Mouse (Mus musculus): ENCODE data around the gene Dock10. TPM values are rescaled to one million over a fixed set of nuclear protein-coding genes. Genes with fewer than 3 reads are reported as not detected.
A peak's percentile ranks its signal among the peaks of the same experiment; 100 is the strongest.

Gene Dock10
- polyA plus RNA-seq, 1 experiment from 2014 or later = 2.7 TPM

GRCm38 (mm10) chr1:80737812-80738391 lies 20.4 kb downstream of the Dock10 start:
- Histone ChIP-seq H3K9ac (ENCODE audit: low read length) (no peak overlapping the region), H3K36me3 (ENCODE audit: control insufficient read depth, insufficient read depth, low read length) (no peaks in the 10 kb centered on the region), H3K9me3 (ENCODE audit: control insufficient read depth, low read length) (no peaks in the 10 kb centered on the region), H3K4me2 (ENCODE audit: low read depth, low read length, severe bottlenecking) (no peak overlapping the region), H3K27me3 (ENCODE audit: control insufficient read depth, insufficient read depth, low read length) (no peaks in the 10 kb centered on the region), H3K4me1 (replicated peaks; ENCODE audit: control insufficient read depth, insufficient read depth, low read length) (no peaks in the 10 kb centered on the region), H3K4me3 (ENCODE audit: low read depth, low read length) (no peak overlapping the region), H3K27ac (ENCODE audit: low read depth, low read length) (no peak overlapping the region)
- no peak for ATAC-seq (replicated peaks; ENCODE audit: low FRiP score)
- no peak for DNase-seq (ENCODE audit: low spot score)
- 78% methylated on average over 5 of the region's 5 CpGs for WGBS

- ATAC-seq (replicated peaks; ENCODE audit: low FRiP score) = no peak
- H3K9ac ChIP-seq (ENCODE audit: low read length) = no peak overlapping the region
- H3K4me1 ChIP-seq (replicated peaks; ENCODE audit: control insufficient read depth, insufficient read depth, low read length) = no peaks in the 10 kb centered on the region
- H3K27ac ChIP-seq (ENCODE audit: low read depth, low read length) = no peak overlapping the region
- no peak for DNase-seq (ENCODE audit: low spot score)
- 81% methylated on average over 5 of the region's 5 CpGs for WGBS
- no peaks in the 10 kb centered on the region for H3K9me3 ChIP-seq (ENCODE audit: control insufficient read depth, low read length)
- no peaks in the 10 kb centered on the region for H3K27me3 ChIP-seq (ENCODE audit: control insufficient read depth, insufficient read depth, low read length)
- no peak overlapping the region for H3K4me2 ChIP-seq (ENCODE audit: low read depth, low read length, severe bottlenecking)
- no peaks in the 10 kb centered on the region for H3K36me3 ChIP-seq (ENCODE audit: control insufficient read depth, insufficient read depth, low read length)
- no peak overlapping the region for H3K4me3 ChIP-seq (ENCODE audit: low read depth, low read length)
Observed at GRCm38 (mm10) chr1:80730582-80730981, 27.7 kb downstream of the Dock10 start.

GRCm38 (mm10) chr1:80730174-80730573 lies 28.2 kb downstream of the Dock10 start:
- 95% methylated on average over 4 of the region's 4 CpGs for WGBS
- no peak overlapping the region for H3K9ac ChIP-seq (ENCODE audit: low read length)

DNA sequence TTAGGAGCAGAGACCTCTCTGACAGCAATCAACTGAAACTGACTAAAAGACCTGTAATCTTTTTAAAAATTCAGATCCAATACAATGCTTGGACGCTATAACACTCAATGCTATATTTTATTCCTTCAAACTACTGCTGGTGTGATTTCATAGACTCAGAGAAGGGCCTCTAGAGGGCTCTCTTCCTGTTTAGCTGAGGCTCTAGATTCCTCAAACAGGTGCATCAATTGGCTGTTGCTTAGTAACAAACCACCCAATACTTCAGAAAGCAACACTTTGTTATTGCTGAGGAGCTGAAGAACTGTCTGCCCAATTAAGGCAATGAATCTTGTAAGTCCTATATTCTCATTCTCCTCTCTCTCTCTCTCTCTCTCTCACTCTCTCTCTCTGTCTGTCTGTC lies 30.1 kb downstream of the Dock10 start:
- H3K4me3 ChIP-seq (ENCODE audit: low read depth, low read length) = no peak overlapping the region
- no peak overlapping the region for H3K4me2 ChIP-seq (ENCODE audit: low read depth, low read length, severe bottlenecking)
- H3K36me3 ChIP-seq (ENCODE audit: control insufficient read depth, insufficient read depth, low read length) = no peaks in the 10 kb centered on the region
- no peaks in the 10 kb centered on the region for H3K27me3 ChIP-seq (ENCODE audit: control insufficient read depth, insufficient read depth, low read length)
- H3K9me3 ChIP-seq (ENCODE audit: control insufficient read depth, low read length) = no peaks in the 10 kb centered on the region
- H3K27ac ChIP-seq (ENCODE audit: low read depth, low read length) = no peak overlapping the region
- H3K9ac ChIP-seq (ENCODE audit: low read length) = no peak overlapping the region
- DNase-seq (ENCODE audit: low spot score) (no peak), ATAC-seq (replicated peaks; ENCODE audit: low FRiP score) (no peak)
- H3K4me1 ChIP-seq (replicated peaks; ENCODE audit: control insufficient read depth, insufficient read depth, low read length) = no peaks in the 10 kb centered on the region
- WGBS = 57% methylated on average over 1 of the region's 1 CpGs

More at GRCm38 (mm10) chr1:80730174-80730573, 28.2 kb downstream of the Dock10 start:
- DNase-seq (ENCODE audit: low spot score) = no peak
- Histone ChIP-seq H3K4me1 (replicated peaks; ENCODE audit: control insufficient read depth, insufficient read depth, low read length) (no peaks in the 10 kb centered on the region), H3K27ac (ENCODE audit: low read depth, low read length) (no peak overlapping the region), H3K27me3 (ENCODE audit: control insufficient read depth, insufficient read depth, low read length) (no peaks in the 10 kb centered on the region), H3K36me3 (ENCODE audit: control insufficient read depth, insufficient read depth, low read length) (no peaks in the 10 kb centered on the region), H3K4me2 (ENCODE audit: low read depth, low read length, severe bottlenecking) (no peak overlapping the region), H3K9me3 (ENCODE audit: control insufficient read depth, low read length) (no peaks in the 10 kb centered on the region), H3K4me3 (ENCODE audit: low read depth, low read length) (no peak overlapping the region)
- ATAC-seq (replicated peaks; ENCODE audit: low FRiP score) = no peak

DNA sequence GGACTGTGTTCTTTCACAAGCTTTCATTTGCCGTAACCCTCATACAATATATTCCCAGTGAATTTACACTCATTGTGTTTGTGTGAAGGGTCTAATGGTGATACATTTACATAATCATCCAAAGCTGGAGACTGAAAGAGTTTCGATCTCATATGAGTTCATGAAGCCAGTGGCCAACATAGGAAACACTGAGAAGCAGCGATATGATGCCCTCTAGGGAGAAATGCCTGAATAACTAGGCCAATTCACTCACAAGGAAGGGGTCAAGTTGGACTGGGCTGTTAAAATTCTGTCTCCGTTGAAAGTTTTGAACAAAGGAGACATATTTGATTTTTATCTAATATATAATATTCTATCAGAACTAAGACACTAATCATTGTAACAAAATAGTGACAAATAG lies 30.9 kb downstream of the Dock10 start:
- Histone ChIP-seq H3K4me3 (ENCODE audit: low read depth, low read length) (no peak overlapping the region), H3K9ac (ENCODE audit: low read length) (no peak overlapping the region), H3K9me3 (ENCODE audit: control insufficient read depth, low read length) (no peaks in the 10 kb centered on the region), H3K27me3 (ENCODE audit: control insufficient read depth, insufficient read depth, low read length) (no peaks in the 10 kb centered on the region), H3K36me3 (ENCODE audit: control insufficient read depth, insufficient read depth, low read length) (no peaks in the 10 kb centered on the region), H3K4me1 (replicated peaks; ENCODE audit: control insufficient read depth, insufficient read depth, low read length) (no peaks in the 10 kb centered on the region), H3K27ac (ENCODE audit: low read depth, low read length) (no peak overlapping the region), H3K4me2 (ENCODE audit: low read depth, low read length, severe bottlenecking) (no peak overlapping the region)
- DNase-seq (ENCODE audit: low spot score) = no peak
- WGBS = 86% methylated on average over 4 of the region's 4 CpGs
- no peak for ATAC-seq (replicated peaks; ENCODE audit: low FRiP score)

- no peak overlapping the region for H3K4me2 ChIP-seq (ENCODE audit: low read depth, low read length, severe bottlenecking)
- H3K9me3 ChIP-seq (ENCODE audit: control insufficient read depth, low read length) = no peaks in the 10 kb centered on the region
- ATAC-seq (replicated peaks; ENCODE audit: low FRiP score) = no peak
- H3K4me3 ChIP-seq (ENCODE audit: low read depth, low read length) = no peak overlapping the region
- H3K4me1 ChIP-seq (replicated peaks; ENCODE audit: control insufficient read depth, insufficient read depth, low read length) = no peaks in the 10 kb centered on the region
- H3K36me3 ChIP-seq (ENCODE audit: control insufficient read depth, insufficient read depth, low read length) = no peaks in the 10 kb centered on the region
- 37% methylated on average over 4 of the region's 4 CpGs for WGBS
- H3K27ac ChIP-seq (ENCODE audit: low read depth, low read length) = no peak overlapping the region
- H3K9ac ChIP-seq (ENCODE audit: low read length) = no peak overlapping the region
- peak; percentile 54 for DNase-seq (ENCODE audit: low spot score)
- no peaks in the 10 kb centered on the region for H3K27me3 ChIP-seq (ENCODE audit: control insufficient read depth, insufficient read depth, low read length)
Observed at GRCm38 (mm10) chr1:80722647-80723046, 35.7 kb downstream of the Dock10 start.

GRCm38 (mm10) chr1:80722001-80722400 lies 36.3 kb downstream of the Dock10 start:
- ATAC-seq (replicated peaks; ENCODE audit: low FRiP score) = no peak

DNA sequence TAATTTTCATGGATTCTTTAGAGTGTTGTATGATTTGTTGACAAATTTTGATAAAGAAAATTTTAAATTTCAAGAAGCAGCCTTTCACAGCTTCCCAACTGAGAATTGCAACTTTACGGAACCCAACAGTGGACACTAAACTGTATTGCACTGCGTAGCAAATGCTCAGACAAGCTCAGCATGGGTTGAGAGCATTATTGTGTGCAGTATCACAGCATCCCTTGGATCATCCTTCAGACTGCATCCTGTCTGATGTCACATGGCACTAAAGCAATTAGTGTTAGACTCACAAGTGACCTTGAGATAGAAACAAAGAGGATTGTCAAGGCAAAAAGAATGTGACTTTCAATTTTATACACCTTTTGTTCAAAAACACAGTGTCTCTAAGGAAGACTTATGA lies 37.1 kb downstream of the Dock10 start:
- Histone ChIP-seq H3K36me3 (ENCODE audit: control insufficient read depth, insufficient read depth, low read length) (no peaks in the 10 kb centered on the region), H3K9me3 (ENCODE audit: control insufficient read depth, low read length) (no peaks in the 10 kb centered on the region), H3K4me3 (ENCODE audit: low read depth, low read length) (no peak overlapping the region), H3K4me1 (replicated peaks; ENCODE audit: control insufficient read depth, insufficient read depth, low read length) (no peaks in the 10 kb centered on the region), H3K4me2 (ENCODE audit: low read depth, low read length, severe bottlenecking) (no peak overlapping the region), H3K9ac (ENCODE audit: low read length) (no peak overlapping the region), H3K27me3 (ENCODE audit: control insufficient read depth, insufficient read depth, low read length) (no peaks in the 10 kb centered on the region), H3K27ac (ENCODE audit: low read depth, low read length) (no peak overlapping the region)
- DNase-seq (ENCODE audit: low spot score) (no peak), ATAC-seq (replicated peaks; ENCODE audit: low FRiP score) (no peak)
- 94% methylated on average over 2 of the region's 2 CpGs for WGBS

More at GRCm38 (mm10) chr1:80722001-80722400, 36.3 kb downstream of the Dock10 start:
- Histone ChIP-seq H3K4me3 (ENCODE audit: low read depth, low read length) (no peak overlapping the region), H3K4me2 (ENCODE audit: low read depth, low read length, severe bottlenecking) (no peak overlapping the region), H3K9ac (ENCODE audit: low read length) (no peak overlapping the region), H3K27ac (ENCODE audit: low read depth, low read length) (no peak overlapping the region), H3K36me3 (ENCODE audit: control insufficient read depth, insufficient read depth, low read length) (no peaks in the 10 kb centered on the region), H3K4me1 (replicated peaks; ENCODE audit: control insufficient read depth, insufficient read depth, low read length) (no peaks in the 10 kb centered on the region), H3K27me3 (ENCODE audit: control insufficient read depth, insufficient read depth, low read length) (no peaks in the 10 kb centered on the region), H3K9me3 (ENCODE audit: control insufficient read depth, low read length) (no peaks in the 10 kb centered on the region)
- no peak for DNase-seq (ENCODE audit: low spot score)
- WGBS = 92% methylated on average over 1 of the region's 1 CpGs

- Histone ChIP-seq H3K9me3 (ENCODE audit: control insufficient read depth, low read length) (no peaks in the 10 kb centered on the region), H3K4me1 (replicated peaks; ENCODE audit: control insufficient read depth, insufficient read depth, low read length) (no peaks in the 10 kb centered on the region), H3K4me3 (ENCODE audit: low read depth, low read length) (no peak overlapping the region), H3K36me3 (ENCODE audit: control insufficient read depth, insufficient read depth, low read length) (no peaks in the 10 kb centered on the region), H3K27ac (ENCODE audit: low read depth, low read length) (no peak overlapping the region), H3K27me3 (ENCODE audit: control insufficient read depth, insufficient read depth, low read length) (no peaks in the 10 kb centered on the region), H3K4me2 (ENCODE audit: low read depth, low read length, severe bottlenecking) (no peak overlapping the region), H3K9ac (ENCODE audit: low read length) (no peak overlapping the region)
- no peak for ATAC-seq (replicated peaks; ENCODE audit: low FRiP score)
- DNase-seq (ENCODE audit: low spot score) = no peak
Observed at GRCm38 (mm10) chr1:80720146-80720545, 38.2 kb downstream of the Dock10 start.

Data from forebrain, embryonic 11.5 days (tissue).